Mouse (Mus musculus) liver, embryonic 14.5 days (tissue): ENCODE data around the gene Tmem114.

Experiments
- CTCF ChIP-seq: IDR thresholded peaks from 2 replicates; pipeline ENCODE4 v1.5.1; 2016; ENCODE audit warnings: antibody characterized with exemption, low read depth, control low read depth
- EP300 ChIP-seq: IDR thresholded peaks from 2 replicates; pipeline ENCODE4 v1.6.1; 2016; ENCODE audit warnings: antibody characterized with exemption, low read depth

GRCm38 (mm10) chr16:8423626-8424114 lies 1.3 kb downstream of the Tmem114 start:
- TF ChIP-seq EP300 (no peak), CTCF (no peak)
